Mouse (Mus musculus) neural tube, embryonic 13.5 days (tissue): ENCODE measurements at regions not wholly inside any gene's neighbourhood (a gene's known extent, or its start where the extent isn't known, plus 50 kb on each side); places are given as distances from the start of the nearest gene placed in this dataset.

Experiments
- ATAC-seq: fragments of 200-750 bp; cut with Nextera tagmentation; 2 replicates; pipeline ENCODE4 v1.8.0; 2017; ENCODE audit warnings: low read depth, mild to moderate bottlenecking, moderate TSS enrichment, moderate library complexity
- H3K27ac ChIP-seq: fragments of 300-500 bp; sonication (generic); replicated peaks from 2 replicates; pipeline ENCODE4 v1.5.1; 2015; ENCODE audit warnings: moderate library complexity, mild to moderate bottlenecking, inconsistent platforms
- H3K27me3 ChIP-seq: fragments of 300-500 bp; sonication (generic); 2 replicates; pipeline ENCODE4 v1.6.1; 2015; ENCODE audit warnings: mild to moderate bottlenecking, inconsistent platforms
- H3K36me3 ChIP-seq: fragments of 300-500 bp; sonication (generic); 2 replicates; pipeline ENCODE4 v1.6.1; 2015; ENCODE audit warnings: mild to moderate bottlenecking, inconsistent platforms
- H3K4me1 ChIP-seq: fragments of 300-500 bp; sonication (generic); replicated peaks from 2 replicates; pipeline ENCODE4 v1.6.1; 2015; ENCODE audit warnings: inconsistent platforms
- H3K4me2 ChIP-seq: fragments of 300-500 bp; sonication (generic); 2 replicates; pipeline ENCODE4 v1.6.1; 2015; ENCODE audit warnings: inconsistent platforms, mild to moderate bottlenecking, moderate library complexity
- H3K4me3 ChIP-seq: fragments of 300-500 bp; sonication (generic); 2 replicates; pipeline ENCODE4 v1.5.1; 2015; ENCODE audit warnings: mild to moderate bottlenecking, inconsistent platforms
- H3K9ac ChIP-seq: fragments of 300-500 bp; sonication (generic); 2 replicates; pipeline ENCODE4 v1.6.1; 2015; ENCODE audit warnings: moderate library complexity, mild to moderate bottlenecking, inconsistent platforms
- H3K9me3 ChIP-seq: fragments of 300-500 bp; sonication (generic); 2 replicates; pipeline ENCODE4 v1.6.1; 2016; ENCODE audit warnings: inconsistent platforms
- WGBS: fragments of 180-500 bp; shearing (Covaris S2); methylation state at CpG from one replicate; pipeline ENCODE4 v1.1.7; 2015; 5-methylcytosine and 5-hydroxymethylcytosine counted together

- Histone ChIP-seq H3K4me1 (peaks cover 14% of the 10 kb centered on the region), H3K27ac (no peak overlapping the region), H3K36me3 (no peaks in the 10 kb centered on the region), H3K4me2 (no peak overlapping the region), H3K9ac (no peak overlapping the region), H3K4me3 (no peak overlapping the region), H3K9me3 (no peaks in the 10 kb centered on the region), H3K27me3 (no peaks in the 10 kb centered on the region)
- no peak for ATAC-seq
- 91% methylated on average over 5 of the region's 5 CpGs for WGBS
These were observed 232.9 kb downstream of the Csl start for GRCm38 (mm10) chr10:99526561-99526960.

- H3K4me1 ChIP-seq = peaks cover 21% of the 10 kb centered on the region
- H3K9me3 ChIP-seq = no peaks in the 10 kb centered on the region
- H3K27ac ChIP-seq = 0 out of 2 replicates have a peak overlapping the region, but pooled peaks have one; percentile 0
- no peaks in the 10 kb centered on the region for H3K36me3 ChIP-seq
- no peak overlapping the region for H3K4me2 ChIP-seq
- no peaks in the 10 kb centered on the region for H3K27me3 ChIP-seq
- no peak overlapping the region for H3K9ac ChIP-seq
- ATAC-seq = no peak
- no peak overlapping the region for H3K4me3 ChIP-seq
These were observed 228.4 kb downstream of the Csl start for GRCm38 (mm10) chr10:99531104-99531503.

DNA sequence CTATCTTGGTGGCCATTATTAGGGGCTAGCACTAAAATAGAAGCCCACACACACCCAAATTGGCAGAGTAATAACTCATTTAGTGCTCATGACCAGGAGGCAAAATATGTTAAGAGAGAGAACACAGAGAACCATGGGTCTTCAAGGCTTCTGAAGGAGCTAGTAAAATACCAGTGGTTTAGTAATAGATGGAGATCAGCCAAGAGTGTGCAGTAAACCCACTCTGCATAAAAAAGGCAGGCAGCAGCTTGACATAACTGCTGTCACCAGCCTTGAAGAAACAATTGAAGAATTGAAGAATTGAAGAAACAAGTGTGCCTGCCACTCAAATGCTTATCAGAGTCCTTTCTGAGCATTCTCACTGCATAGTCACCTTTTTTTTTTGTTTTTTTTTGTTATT, 227.9 kb downstream of the Csl start:
- peaks cover 21% of the 10 kb centered on the region for H3K4me1 ChIP-seq
- H3K36me3 ChIP-seq = no peaks in the 10 kb centered on the region
- no peak overlapping the region for H3K4me2 ChIP-seq
- no peaks in the 10 kb centered on the region for H3K9me3 ChIP-seq
- ATAC-seq = no peak
- no peak overlapping the region for H3K4me3 ChIP-seq
- H3K9ac ChIP-seq = no peak overlapping the region
- no peaks in the 10 kb centered on the region for H3K27me3 ChIP-seq
- H3K27ac ChIP-seq = 0 out of 2 replicates have a peak overlapping the region, but pooled peaks have one; percentile 0

GRCm38 (mm10) chr10:99531992-99532391, 227.5 kb downstream of the Csl start:
- Histone ChIP-seq H3K4me1 (peaks cover 21% of the 10 kb centered on the region), H3K27me3 (no peaks in the 10 kb centered on the region), H3K4me2 (no peak overlapping the region), H3K4me3 (no peak overlapping the region), H3K27ac (no peak overlapping the region), H3K9me3 (no peaks in the 10 kb centered on the region), H3K36me3 (no peaks in the 10 kb centered on the region), H3K9ac (no peak overlapping the region)
- 19% methylated on average over 7 of the region's 7 CpGs for WGBS
- ATAC-seq = no peak

GRCm38 (mm10) chr10:99532697-99533119, 226.8 kb downstream of the Csl start:
- peaks cover 21% of the 10 kb centered on the region for H3K4me1 ChIP-seq
- no peak overlapping the region for H3K9ac ChIP-seq
- H3K27me3 ChIP-seq = no peaks in the 10 kb centered on the region
- no peaks in the 10 kb centered on the region for H3K36me3 ChIP-seq
- H3K4me2 ChIP-seq = no peak overlapping the region
- no peak overlapping the region for H3K4me3 ChIP-seq
- ATAC-seq = peak; percentile 19; the same call in 1 of the 2 replicates
- H3K9me3 ChIP-seq = no peaks in the 10 kb centered on the region
- H3K27ac ChIP-seq = no peak overlapping the region
- WGBS = 28% methylated on average over 3 of the region's 3 CpGs

DNA sequence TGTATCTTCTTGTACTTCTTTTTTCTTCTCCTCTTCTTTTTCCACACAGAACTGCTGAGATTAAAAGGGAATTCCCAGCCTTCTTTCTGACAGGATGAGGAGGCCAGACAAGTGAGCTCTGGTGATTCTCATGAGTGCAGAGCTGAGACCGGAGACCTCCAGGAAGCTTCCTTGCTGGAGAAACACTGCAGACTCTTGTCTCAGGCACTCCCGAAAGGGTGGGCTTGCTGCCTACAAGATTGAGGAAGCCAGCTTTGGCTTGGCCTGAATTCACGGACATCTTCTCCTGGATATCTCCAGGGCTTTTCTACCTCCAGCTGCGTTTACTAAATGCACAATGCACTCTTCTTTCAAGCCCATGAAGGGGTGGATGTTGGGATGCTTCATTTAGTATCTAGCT, 226.0 kb downstream of the Csl start:
- WGBS = 63% methylated on average over 4 of the region's 4 CpGs
- no peak for ATAC-seq
- Histone ChIP-seq H3K4me3 (no peak overlapping the region), H3K9ac (no peak overlapping the region), H3K9me3 (no peaks in the 10 kb centered on the region), H3K36me3 (no peaks in the 10 kb centered on the region), H3K27ac (no peak overlapping the region), H3K4me1 (peaks cover 25% of the 10 kb centered on the region), H3K4me2 (no peak overlapping the region), H3K27me3 (no peaks in the 10 kb centered on the region)

GRCm38 (mm10) chr10:99534237-99534636, 225.2 kb downstream of the Csl start:
- ATAC-seq = no peak
- H3K9me3 ChIP-seq = no peaks in the 10 kb centered on the region
- H3K27ac ChIP-seq = no peak overlapping the region
- H3K4me1 ChIP-seq = peaks cover 29% of the 10 kb centered on the region
- H3K9ac ChIP-seq = no peak overlapping the region
- H3K4me3 ChIP-seq = no peak overlapping the region
- H3K27me3 ChIP-seq = no peaks in the 10 kb centered on the region
- no peaks in the 10 kb centered on the region for H3K36me3 ChIP-seq
- H3K4me2 ChIP-seq = no peak overlapping the region
- 38% methylated on average over 7 of the region's 7 CpGs for WGBS

- ATAC-seq = no peak
These were observed 220.8 kb downstream of the Csl start for GRCm38 (mm10) chr10:99538639-99539038.

GRCm38 (mm10) chr10:99552373-99552772, 207.1 kb downstream of the Csl start:
- Histone ChIP-seq H3K4me3 (no peak overlapping the region), H3K4me2 (no peak overlapping the region), H3K36me3 (no peaks in the 10 kb centered on the region), H3K27ac (no peak overlapping the region), H3K9me3 (no peaks in the 10 kb centered on the region), H3K27me3 (no peaks in the 10 kb centered on the region), H3K4me1 (peaks cover 4% of the 10 kb centered on the region; the same call in 1 of the 2 replicates), H3K9ac (no peak overlapping the region)
- ATAC-seq = no peak
- 79% methylated on average over 4 of the region's 4 CpGs for WGBS

More at GRCm38 (mm10) chr10:99538639-99539038, 220.8 kb downstream of the Csl start:
- Histone ChIP-seq H3K27ac (no peak overlapping the region), H3K9ac (no peak overlapping the region), H3K27me3 (no peaks in the 10 kb centered on the region), H3K4me1 (peaks cover 9% of the 10 kb centered on the region), H3K4me2 (no peak overlapping the region), H3K9me3 (no peaks in the 10 kb centered on the region), H3K4me3 (no peak overlapping the region), H3K36me3 (no peaks in the 10 kb centered on the region)
- WGBS = 12% methylated on average over 5 of the region's 5 CpGs

DNA sequence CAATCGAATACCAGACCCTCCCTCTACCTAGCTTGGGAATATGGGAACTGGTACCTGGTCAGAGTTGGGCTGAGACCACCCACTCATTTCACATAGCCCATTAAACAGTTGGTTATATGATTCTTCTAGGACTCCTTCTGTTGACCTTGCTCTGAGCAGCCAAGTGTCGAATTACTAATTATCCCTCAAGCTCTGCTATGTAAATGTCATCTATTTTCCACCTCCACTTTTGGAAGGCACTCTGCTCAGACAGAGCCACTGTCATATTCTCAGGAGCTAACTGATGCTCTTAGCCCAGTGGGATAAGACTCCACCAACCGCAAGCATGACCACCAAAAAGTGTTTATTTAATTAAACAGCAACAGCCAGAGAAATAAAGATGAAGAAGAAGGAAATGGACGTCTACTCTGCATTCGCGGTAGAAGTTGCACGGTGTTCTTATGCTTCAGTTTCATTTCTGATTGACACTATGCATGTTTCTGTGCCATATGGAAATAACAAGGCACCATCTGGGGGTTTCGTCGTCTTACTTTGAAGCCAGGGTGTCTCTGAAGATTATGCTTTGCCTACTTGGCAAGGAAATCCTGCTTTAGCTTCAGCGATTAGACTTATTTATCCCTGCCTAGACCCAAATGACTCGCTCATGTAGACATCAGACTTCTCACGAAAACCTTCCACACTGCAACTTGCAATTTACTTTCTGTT, 206.5 kb downstream of the Csl start:
- Histone ChIP-seq H3K4me1 (peaks cover 4% of the 10 kb centered on the region; the same call in 1 of the 2 replicates), H3K9me3 (no peaks in the 10 kb centered on the region), H3K4me2 (no peak overlapping the region), H3K27me3 (no peaks in the 10 kb centered on the region), H3K4me3 (no peak overlapping the region), H3K27ac (no peak overlapping the region), H3K36me3 (no peaks in the 10 kb centered on the region), H3K9ac (no peak overlapping the region)
- ATAC-seq = no peak
- 85% methylated on average over 12 of the region's 12 CpGs for WGBS

DNA sequence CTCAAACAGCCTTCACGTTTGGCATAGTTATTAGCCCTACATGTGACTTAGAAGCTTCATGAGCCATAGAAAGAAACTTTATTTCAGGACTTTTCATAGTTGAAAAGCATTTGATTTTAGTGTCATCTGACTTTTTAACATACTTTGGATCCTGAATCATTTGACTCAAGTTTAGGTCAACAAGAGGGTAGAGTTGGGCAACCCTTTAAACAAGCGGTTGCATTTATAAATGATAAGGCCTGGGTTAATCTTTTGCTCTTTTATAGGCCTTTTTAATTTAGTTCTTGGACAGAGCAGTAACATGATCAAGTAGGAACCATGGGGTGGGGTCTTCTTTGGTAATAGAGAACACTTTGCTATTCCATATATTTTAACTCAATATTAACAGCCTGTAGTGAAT, 204.4 kb downstream of the Csl start:
- H3K36me3 ChIP-seq = no peaks in the 10 kb centered on the region
- H3K27me3 ChIP-seq = no peaks in the 10 kb centered on the region
- no peak for ATAC-seq

GRCm38 (mm10) chr10:99555658-99556352, 203.7 kb downstream of the Csl start:
- 0 out of 2 replicates have a peak, but pooled peaks have one; percentile 53 for ATAC-seq
- H3K27me3 ChIP-seq = no peaks in the 10 kb centered on the region
- no peaks in the 10 kb centered on the region for H3K36me3 ChIP-seq
- H3K9ac ChIP-seq = no peak overlapping the region
- WGBS = 71% methylated on average over 12 of the region's 12 CpGs
- peaks cover 4% of the 10 kb centered on the region; the same call in 1 of the 2 replicates for H3K4me1 ChIP-seq
- H3K4me3 ChIP-seq = no peak overlapping the region
- H3K9me3 ChIP-seq = no peaks in the 10 kb centered on the region
- no peak overlapping the region for H3K4me2 ChIP-seq
- no peak overlapping the region for H3K27ac ChIP-seq

More for the DNA sequence above, 204.4 kb downstream of the Csl start:
- no peak overlapping the region for H3K27ac ChIP-seq
- no peak overlapping the region for H3K4me3 ChIP-seq
- 87% methylated on average over 2 of the region's 2 CpGs for WGBS
- peaks cover 4% of the 10 kb centered on the region; the same call in 1 of the 2 replicates for H3K4me1 ChIP-seq
- no peak overlapping the region for H3K4me2 ChIP-seq
- H3K9ac ChIP-seq = no peak overlapping the region
- no peaks in the 10 kb centered on the region for H3K9me3 ChIP-seq
